Mouse (Mus musculus): Measurements from ENCODE around the gene Rcl1. TPM values are rescaled to one million over a fixed set of nuclear protein-coding genes. Genes with fewer than 3 reads are reported as not detected.

Rcl1 gene
- polyA plus RNA-seq, 1 experiment from 2014 or later: 44.2 TPM

GRCm38 (mm10) chr19:29157678-29158466 is 56.7 kb downstream of the Rcl1 start:
- no peak overlapping the region for H3K4me3 ChIP-seq
- no peaks in the 10 kb centered on the region for H3K4me1 ChIP-seq
- ATAC-seq (ENCODE audit: insufficient number of reproducible peaks, low FRiP score, low TSS enrichment, low read depth): no peak
- no peak overlapping the region for H3K9ac ChIP-seq
- no peaks in the 10 kb centered on the region for H3K27me3 ChIP-seq
- H3K27ac ChIP-seq: no peak overlapping the region
- WGBS: 84% methylated on average over 5 of the region's 5 CpGs
- H3K9me3 ChIP-seq: no peaks in the 10 kb centered on the region
- no peaks in the 10 kb centered on the region for H3K36me3 ChIP-seq
- no peak overlapping the region for H3K4me2 ChIP-seq

- 83% methylated on average over 3 of the region's 3 CpGs for WGBS
- no peak overlapping the region for H3K4me2 ChIP-seq
- ATAC-seq (ENCODE audit: insufficient number of reproducible peaks, low FRiP score, low TSS enrichment, low read depth): no peak
- H3K4me1 ChIP-seq: no peaks in the 10 kb centered on the region
- H3K9me3 ChIP-seq: no peaks in the 10 kb centered on the region
- H3K36me3 ChIP-seq: no peaks in the 10 kb centered on the region
- H3K27ac ChIP-seq: no peak overlapping the region
- H3K4me3 ChIP-seq: no peak overlapping the region
- H3K27me3 ChIP-seq: no peaks in the 10 kb centered on the region
- no peak overlapping the region for H3K9ac ChIP-seq
Observed at GRCm38 (mm10) chr19:29158486-29158885, 57.3 kb downstream of the Rcl1 start.

- WGBS: 86% methylated on average over 4 of the region's 4 CpGs
- H3K9ac ChIP-seq: no peak overlapping the region
- ATAC-seq (ENCODE audit: insufficient number of reproducible peaks, low FRiP score, low TSS enrichment, low read depth): no peak
Observed at GRCm38 (mm10) chr19:29163817-29164527, 62.8 kb downstream of the Rcl1 start.

DNA sequence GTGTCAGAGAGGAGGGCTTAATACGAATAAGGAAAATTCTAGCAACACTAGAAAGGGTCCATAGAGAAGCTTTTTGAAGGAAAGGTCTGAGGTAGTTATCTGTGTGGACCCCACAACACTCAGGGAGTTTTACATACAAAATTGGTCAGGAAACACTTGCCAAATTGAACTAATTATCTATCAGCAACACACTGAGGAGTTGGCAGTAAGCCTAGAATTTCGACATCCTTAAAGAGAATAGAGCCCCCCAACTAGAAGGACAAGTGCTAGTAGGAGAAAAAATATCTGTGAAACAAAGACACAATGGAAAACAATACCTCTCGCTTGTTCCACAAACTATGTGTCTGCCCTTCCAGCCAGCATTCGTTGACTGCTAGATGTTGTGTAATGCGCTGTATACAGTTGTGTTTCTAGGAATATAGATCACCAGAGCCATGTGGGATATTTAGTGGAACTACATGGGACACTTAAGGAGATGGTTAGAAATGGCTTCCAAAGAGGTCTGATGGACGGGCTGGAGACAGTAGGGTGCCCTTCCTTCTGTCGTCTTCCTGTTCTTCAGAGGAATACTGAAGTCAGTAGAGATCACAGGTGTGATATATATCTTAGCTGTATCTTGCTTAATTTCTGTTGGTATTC is 63.5 kb downstream of the Rcl1 start:
- no peak overlapping the region for H3K27ac ChIP-seq
- H3K4me2 ChIP-seq: no peak overlapping the region
- no peaks in the 10 kb centered on the region for H3K9me3 ChIP-seq
- ATAC-seq (ENCODE audit: insufficient number of reproducible peaks, low FRiP score, low TSS enrichment, low read depth): no peak
- no peaks in the 10 kb centered on the region for H3K27me3 ChIP-seq
- H3K4me3 ChIP-seq: no peak overlapping the region
- H3K4me1 ChIP-seq: no peaks in the 10 kb centered on the region
- 80% methylated on average over 7 of the region's 7 CpGs for WGBS
- H3K36me3 ChIP-seq: no peaks in the 10 kb centered on the region
- H3K9ac ChIP-seq: no peak overlapping the region

More at GRCm38 (mm10) chr19:29163817-29164527, 62.8 kb downstream of the Rcl1 start:
- Histone ChIP-seq H3K27me3 (no peaks in the 10 kb centered on the region), H3K36me3 (no peaks in the 10 kb centered on the region), H3K4me2 (no peak overlapping the region), H3K4me3 (no peak overlapping the region), H3K9me3 (no peaks in the 10 kb centered on the region), H3K27ac (no peak overlapping the region), H3K4me1 (no peaks in the 10 kb centered on the region)

- H3K4me2 ChIP-seq: no peak overlapping the region
- no peaks in the 10 kb centered on the region for H3K36me3 ChIP-seq
- no peaks in the 10 kb centered on the region for H3K9me3 ChIP-seq
- no peak for ATAC-seq (ENCODE audit: insufficient number of reproducible peaks, low FRiP score, low TSS enrichment, low read depth)
- no peak overlapping the region for H3K27ac ChIP-seq
- H3K9ac ChIP-seq: no peak overlapping the region
- WGBS: 79% methylated on average over 6 of the region's 6 CpGs
- H3K4me3 ChIP-seq: no peak overlapping the region
- H3K27me3 ChIP-seq: no peaks in the 10 kb centered on the region
- H3K4me1 ChIP-seq: no peaks in the 10 kb centered on the region
Observed at GRCm38 (mm10) chr19:29167938-29168337, 66.8 kb downstream of the Rcl1 start.

DNA sequence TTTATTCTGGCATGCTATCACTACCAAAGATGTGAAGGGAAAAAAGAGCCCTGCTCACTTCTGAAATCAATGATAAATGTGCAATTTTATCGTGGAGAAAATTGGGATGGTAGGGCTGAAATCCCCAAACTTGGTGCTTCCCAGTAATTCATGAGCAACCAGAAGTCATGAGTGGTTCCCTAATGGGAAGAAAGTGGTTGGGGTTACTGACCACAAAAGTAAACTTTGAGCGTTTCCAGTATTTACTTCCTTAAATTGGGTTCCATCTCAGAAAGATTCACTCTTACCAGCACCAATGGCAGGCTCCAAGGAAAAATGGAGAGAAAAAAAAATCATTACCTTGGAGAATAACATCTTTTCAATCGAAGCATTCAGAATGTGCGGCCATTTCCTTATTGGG is 79.2 kb downstream of the Rcl1 start:
- H3K27ac ChIP-seq: no peak overlapping the region
- H3K27me3 ChIP-seq: no peaks in the 10 kb centered on the region
- no peaks in the 10 kb centered on the region for H3K9me3 ChIP-seq
- WGBS: 78% methylated on average over 4 of the region's 4 CpGs
- no peak overlapping the region for H3K4me2 ChIP-seq
- H3K4me1 ChIP-seq: no peaks in the 10 kb centered on the region
- no peak for ATAC-seq (ENCODE audit: insufficient number of reproducible peaks, low FRiP score, low TSS enrichment, low read depth)
- H3K4me3 ChIP-seq: no peak overlapping the region
- no peak overlapping the region for H3K9ac ChIP-seq
- H3K36me3 ChIP-seq: no peaks in the 10 kb centered on the region

DNA sequence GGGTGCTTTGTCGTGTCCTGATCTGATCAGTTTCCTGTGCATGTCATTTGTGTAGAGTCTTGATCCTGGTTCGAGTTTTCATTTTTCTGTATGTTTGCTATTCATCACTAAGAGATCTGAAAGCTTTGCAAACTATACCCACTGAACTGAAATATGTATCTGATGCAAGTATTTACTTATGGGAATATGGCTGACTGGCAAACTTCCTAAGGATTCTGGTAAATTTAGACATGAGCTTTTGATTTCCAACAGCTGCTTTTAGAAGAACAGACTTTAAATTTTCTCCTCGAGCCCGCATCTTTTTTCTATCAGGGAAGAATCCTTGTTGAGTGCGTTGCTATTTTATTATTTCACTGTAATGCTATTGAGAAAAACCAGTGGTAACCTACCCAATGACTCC is 81.0 kb downstream of the Rcl1 start:
- Histone ChIP-seq H3K9me3 (no peaks in the 10 kb centered on the region), H3K36me3 (no peaks in the 10 kb centered on the region), H3K9ac (no peak overlapping the region), H3K4me3 (no peak overlapping the region), H3K27me3 (no peaks in the 10 kb centered on the region), H3K4me1 (no peaks in the 10 kb centered on the region), H3K27ac (no peak overlapping the region), H3K4me2 (no peak overlapping the region)
- no peak for ATAC-seq (ENCODE audit: insufficient number of reproducible peaks, low FRiP score, low TSS enrichment, low read depth)
- WGBS: 63% methylated on average over 5 of the region's 5 CpGs

DNA sequence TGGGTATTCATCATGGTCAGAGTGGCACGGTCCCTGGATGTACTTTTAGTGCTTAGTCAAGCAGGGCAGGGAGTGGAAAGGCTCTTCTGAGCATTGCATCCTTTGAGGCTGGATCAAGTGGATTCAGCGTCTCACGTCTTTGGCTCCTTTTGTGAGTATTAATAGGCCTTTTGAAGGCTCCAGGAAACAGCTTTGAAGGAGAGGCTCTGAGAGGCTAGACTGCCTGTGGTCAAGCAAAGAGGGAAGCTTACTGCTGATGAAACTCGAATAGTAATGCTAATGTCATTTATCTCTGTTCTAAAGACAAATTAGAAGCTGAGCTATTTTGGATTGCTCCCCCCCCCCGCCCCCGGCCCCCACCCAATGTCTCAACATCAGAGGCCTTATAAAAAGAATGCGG is 83.9 kb downstream of the Rcl1 start:
- WGBS: 37% methylated on average over 7 of the region's 7 CpGs
- no peak for ATAC-seq (ENCODE audit: insufficient number of reproducible peaks, low FRiP score, low TSS enrichment, low read depth)
- Histone ChIP-seq H3K4me3 (no peak overlapping the region), H3K36me3 (no peaks in the 10 kb centered on the region), H3K4me2 (no peak overlapping the region), H3K9ac (no peak overlapping the region), H3K27ac (no peak overlapping the region), H3K27me3 (no peaks in the 10 kb centered on the region), H3K4me1 (no peaks in the 10 kb centered on the region), H3K9me3 (no peaks in the 10 kb centered on the region)

DNA sequence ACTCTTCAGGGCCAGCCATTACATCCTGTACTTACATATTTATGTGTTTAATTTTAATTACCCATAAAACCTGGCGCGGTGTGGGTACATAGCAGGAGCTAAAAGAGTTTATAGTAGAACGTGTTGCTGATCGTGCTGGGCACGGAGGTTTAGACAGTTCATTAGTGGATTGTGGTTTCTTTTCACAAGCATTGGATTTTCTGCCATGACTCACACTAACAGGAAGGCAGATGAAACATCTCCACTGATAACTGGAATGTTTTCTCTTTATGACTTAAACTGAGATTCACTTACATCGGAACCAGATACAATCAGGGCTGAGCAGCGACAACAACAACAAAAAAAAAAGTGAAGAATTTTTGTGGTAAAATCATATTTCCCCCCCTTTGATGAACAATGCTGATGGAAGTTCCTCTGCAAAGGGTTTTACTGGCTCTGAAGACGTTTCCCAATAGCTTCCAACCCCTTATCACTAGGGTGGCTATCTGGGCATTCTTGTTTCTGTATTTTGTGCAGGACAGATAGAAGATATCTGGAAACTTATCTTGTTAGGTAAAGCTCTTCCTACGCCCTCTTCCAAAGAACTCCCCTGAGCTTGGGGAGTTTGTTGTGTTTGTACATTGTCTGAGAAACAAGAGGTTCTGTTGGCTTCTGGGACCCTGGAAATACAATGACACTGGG is 84.5 kb downstream of the Rcl1 start:
- no peak for ATAC-seq (ENCODE audit: insufficient number of reproducible peaks, low FRiP score, low TSS enrichment, low read depth)
- no peaks in the 10 kb centered on the region for H3K4me1 ChIP-seq
- no peak overlapping the region for H3K4me2 ChIP-seq
- no peak overlapping the region for H3K27ac ChIP-seq
- H3K27me3 ChIP-seq: no peaks in the 10 kb centered on the region
- no peak overlapping the region for H3K4me3 ChIP-seq
- no peaks in the 10 kb centered on the region for H3K36me3 ChIP-seq
- WGBS: 41% methylated on average over 9 of the region's 9 CpGs
- no peak overlapping the region for H3K9ac ChIP-seq
- H3K9me3 ChIP-seq: no peaks in the 10 kb centered on the region

DNA sequence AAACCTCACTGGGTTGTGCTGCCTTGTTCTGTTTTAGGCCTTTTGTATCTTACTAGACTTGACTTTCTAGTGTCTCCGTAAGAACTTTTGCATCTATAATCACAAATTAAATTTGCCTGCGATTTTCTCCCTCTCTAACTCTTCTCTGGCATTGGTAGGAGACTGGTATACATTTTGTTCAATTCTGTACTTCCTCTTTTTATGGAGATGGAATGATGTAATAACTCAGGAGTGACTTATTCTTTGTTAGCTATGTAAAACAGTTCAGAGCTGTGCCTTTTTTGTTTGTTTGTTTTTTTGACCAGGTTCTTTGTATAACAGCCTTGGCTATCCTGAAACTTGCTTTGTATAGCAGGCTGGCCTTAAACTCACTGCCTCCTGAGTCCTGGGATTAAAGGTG is 87.7 kb downstream of the Rcl1 start:
- no peaks in the 10 kb centered on the region for H3K27me3 ChIP-seq
- WGBS: 84% methylated on average over 2 of the region's 2 CpGs
- no peaks in the 10 kb centered on the region for H3K4me1 ChIP-seq
- H3K4me3 ChIP-seq: no peak overlapping the region
- no peak for ATAC-seq (ENCODE audit: insufficient number of reproducible peaks, low FRiP score, low TSS enrichment, low read depth)
- H3K4me2 ChIP-seq: no peak overlapping the region
- no peaks in the 10 kb centered on the region for H3K36me3 ChIP-seq
- H3K9ac ChIP-seq: no peak overlapping the region
- no peaks in the 10 kb centered on the region for H3K9me3 ChIP-seq
- no peak overlapping the region for H3K27ac ChIP-seq

Measured in limb, embryonic 15.5 days (tissue).